Mouse (Mus musculus) lung, postnatal 0 days (tissue): ENCODE data around the gene Amtn.

Experiments
- CTCF ChIP-seq: IDR thresholded peaks from 2 replicates; pipeline ENCODE4 v1.5.1; 2016; ENCODE audit warnings: antibody characterized with exemption, mild to moderate bottlenecking
- EP300 ChIP-seq: IDR thresholded peaks from 2 replicates; pipeline ENCODE4 v1.6.1; 2016; ENCODE audit warnings: antibody characterized with exemption, mild to moderate bottlenecking, control low read depth

DNA sequence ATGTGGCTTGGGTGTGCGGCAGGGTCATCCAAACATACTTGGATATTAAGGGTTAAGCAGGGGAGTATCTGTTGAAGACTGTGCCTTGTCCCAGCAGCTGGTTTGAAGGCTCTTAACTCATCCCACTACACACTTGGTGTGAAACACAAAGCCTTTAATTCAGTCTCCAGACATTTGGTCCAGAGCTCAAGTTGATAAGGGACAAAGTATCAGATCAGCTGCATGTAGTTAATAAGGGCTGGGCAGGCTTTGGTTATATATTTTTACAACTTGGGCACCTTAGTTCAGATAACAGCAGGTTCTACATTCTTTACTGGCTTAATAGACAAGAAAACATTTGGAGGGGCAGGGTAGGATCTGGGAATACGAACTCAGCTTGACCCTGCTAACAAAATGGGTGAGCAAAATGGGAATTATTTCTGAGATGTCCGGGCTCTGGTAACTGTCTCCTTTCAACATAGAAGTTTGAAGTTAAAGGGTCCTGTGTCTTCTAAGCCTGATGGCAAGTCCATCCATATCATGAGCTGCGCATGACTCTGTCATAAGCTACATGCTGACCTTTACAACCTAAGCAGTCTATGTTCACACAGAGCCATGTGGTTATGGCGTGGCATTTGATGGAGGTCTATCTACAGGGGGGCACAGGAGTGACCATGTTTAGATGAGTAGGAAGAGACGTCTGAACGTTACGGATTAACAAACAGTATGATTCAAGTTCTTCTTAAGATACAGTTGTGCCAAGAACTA, 44.6 kb downstream of the Amtn start:
- no peak for TF ChIP-seq EP300
- no peak for TF ChIP-seq CTCF
